Mouse (Mus musculus) G1E-ER4 (cell line): ENCODE data around the gene Olfr1437. TPM values are rescaled to one million over a fixed set of nuclear protein-coding genes. Genes with fewer than 3 reads are reported as not detected.
"Not testable (repeated sequence)": the region's sequence is repeated elsewhere in the genome, so short reads cannot be mapped to it uniquely, and the experiment has no call there.

Experiments used
- GATA1 ChIP-seq: IDR thresholded peaks from one replicate; pipeline ENCODE4 v1.8.0; 2012; ENCODE audit warnings: low read length, inconsistent platforms
- polyA plus RNA-seq: library from polyadenylated mRNA; stranded (reverse); fragments of >175 nt; gene quantifications from 2 replicates; pipeline ENCODE4 v1.2.3, GENCODE M21; 2012

Olfr1437 gene
- polyA plus RNA-seq: not detected in 2 replicates

DNA sequence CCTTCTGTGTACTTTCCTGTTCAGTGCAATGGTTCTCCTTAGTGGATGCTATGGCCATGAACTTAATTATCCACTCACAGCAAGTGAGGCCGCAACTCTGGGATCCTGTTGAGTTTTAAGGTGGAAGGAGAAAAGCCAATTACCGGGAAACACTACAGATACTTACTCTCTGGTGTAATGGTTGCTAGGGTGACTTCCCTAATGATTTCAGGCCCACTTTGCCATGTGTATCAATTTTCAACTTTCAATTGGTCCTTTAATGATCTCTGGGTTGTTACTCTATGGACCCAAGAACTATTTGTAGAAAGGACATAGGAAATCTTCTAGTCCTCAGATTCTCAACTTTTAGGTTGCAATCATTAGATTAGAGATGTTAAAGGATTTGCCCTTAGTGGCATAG lies at the start of gene Olfr1437:
Gene Olfr1437 (minus strand): TSS at position 101 of the 400 bp plus-strand sequence.
- no peak for TF ChIP-seq GATA1

DNA sequence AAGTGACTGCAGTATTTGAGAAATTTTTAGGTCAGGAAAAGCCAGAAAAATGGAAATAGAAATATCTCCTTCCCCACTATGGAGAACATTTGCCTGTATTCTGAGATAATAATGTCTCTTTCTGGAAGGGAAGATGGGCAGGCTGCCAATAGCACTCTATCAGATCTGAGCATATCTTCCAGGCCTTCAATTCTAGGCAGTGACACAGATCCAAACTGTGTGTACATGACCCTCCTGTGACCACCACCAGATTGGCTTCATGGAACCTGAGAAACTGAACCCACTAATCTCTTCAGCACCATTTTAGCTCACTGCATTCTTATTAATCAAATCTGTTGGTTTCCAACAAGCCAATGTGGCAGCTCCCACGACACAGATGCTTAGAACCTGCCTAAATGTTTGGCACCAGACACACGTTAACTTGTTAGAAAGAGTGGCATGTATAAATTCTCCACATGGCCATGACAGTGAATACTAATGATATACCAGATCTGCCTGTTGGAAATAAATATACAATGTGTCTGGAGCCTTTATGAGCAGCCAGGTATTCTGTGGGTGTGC lies 49.6 kb upstream of the Olfr1437 start:
- no peak for TF ChIP-seq GATA1

DNA sequence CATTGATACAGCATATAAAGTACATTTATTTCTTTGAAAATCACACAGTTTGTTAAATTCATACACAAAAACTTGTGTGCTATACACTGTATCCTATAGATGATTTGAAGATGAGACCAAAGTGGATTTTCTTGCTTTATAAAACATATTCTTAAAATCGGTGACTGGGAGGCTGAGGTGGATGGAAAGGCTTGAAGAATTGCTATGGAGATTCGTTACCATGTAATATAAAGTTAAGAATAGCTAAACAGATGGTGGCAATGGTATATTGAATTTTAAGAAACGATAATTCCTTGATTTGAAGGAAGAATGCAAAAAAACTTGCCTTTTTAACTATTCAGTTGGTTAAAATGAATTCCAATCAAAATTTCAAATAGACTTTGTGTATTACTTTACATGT lies 48.1 kb upstream of the Olfr1437 start:
- no peak for TF ChIP-seq GATA1

DNA sequence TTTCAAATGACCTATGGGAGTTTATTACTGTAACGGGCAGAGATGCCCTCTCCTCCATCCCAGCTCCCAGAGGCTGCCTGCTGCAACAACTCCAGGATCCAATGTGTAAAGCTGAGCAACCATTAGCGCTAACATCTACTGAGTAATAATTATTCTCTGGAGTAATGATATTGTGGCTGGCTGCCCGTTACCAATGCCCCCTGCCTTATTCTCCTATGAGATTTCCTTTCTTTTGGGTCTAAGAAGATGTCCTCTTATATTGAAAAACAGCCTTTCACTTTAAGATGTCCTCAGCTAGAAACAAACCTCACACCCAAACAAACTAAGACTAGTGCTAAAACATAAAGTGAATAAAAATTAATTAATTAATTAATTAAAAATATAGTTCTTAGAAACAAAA lies 10.9 kb upstream of the Olfr1437 start, which contains the start of gene Olfr1438-ps1:
Gene Olfr1438-ps1 (minus strand): TSS at position 101 of the 400 bp plus-strand sequence.
- TF ChIP-seq GATA1: no peak

- TF ChIP-seq GATA1: not testable (repeated sequence)
These were observed 25.9 kb downstream of the Olfr1437 start, which contains the start of gene Olfr1436 for GRCm38 (mm10) chr19:12299030-12299429. Gene Olfr1436, minus strand, starts transcription at chr19:12299130.

DNA sequence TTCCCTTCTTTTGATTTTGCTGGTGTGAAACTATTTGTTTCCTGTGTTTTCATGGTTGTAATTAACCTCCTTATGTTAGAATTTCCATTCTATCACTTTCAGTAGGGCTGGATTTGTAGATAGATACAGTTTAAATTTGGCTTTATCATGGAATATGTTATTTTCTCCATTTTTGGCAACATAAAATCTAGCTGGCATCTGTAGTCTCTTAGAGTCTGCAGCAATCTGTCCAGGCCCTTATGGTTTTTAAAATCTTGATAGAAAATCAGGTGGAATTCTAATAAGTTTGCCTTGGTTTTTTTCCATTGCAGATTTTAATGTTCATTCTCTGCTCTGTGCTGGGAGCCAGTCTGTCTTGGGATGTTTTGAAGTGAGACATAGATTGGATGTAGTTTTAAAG lies 31.9 kb downstream of the Olfr1437 start:
- TF ChIP-seq GATA1: no peak

- TF ChIP-seq GATA1: no peak
These were observed 45.3 kb downstream of the Olfr1437 start, which contains the start of gene Olfr1434 for GRCm38 (mm10) chr19:12279554-12279953. Gene Olfr1434, plus strand, starts transcription at chr19:12279854.

Other genes with a start within 250 kb of the Olfr1437 start
- gene Olfr1425, start 247.4 kb downstream of the Olfr1437 start, polyA plus RNA-seq: not detected in 2 replicates
- not detected in 2 replicates for gene Olfr1426, start 233.1 kb downstream of the Olfr1437 start, polyA plus RNA-seq
- gene Olfr1427, start 221.8 kb downstream of the Olfr1437 start, polyA plus RNA-seq: not detected in 2 replicates
- gene Olfr1428, start 209.2 kb downstream of the Olfr1437 start, polyA plus RNA-seq: not detected in 2 replicates
- not detected in 2 replicates for gene Olfr76, start 201.9 kb downstream of the Olfr1437 start, polyA plus RNA-seq
- not detected in 2 replicates for gene Olfr1555-ps1, start 155.0 kb downstream of the Olfr1437 start, polyA plus RNA-seq
- gene Olfr1431, start 124.5 kb downstream of the Olfr1437 start, polyA plus RNA-seq: not detected in 2 replicates
- gene Olfr1432, start 92.5 kb downstream of the Olfr1437 start, polyA plus RNA-seq: not detected in 2 replicates
- not detected in 2 replicates for gene Olfr262, start 83.4 kb downstream of the Olfr1437 start, polyA plus RNA-seq
- gene Olfr235, start 64.1 kb downstream of the Olfr1437 start, polyA plus RNA-seq: not detected in 2 replicates
- not detected in 2 replicates for gene Olfr1434, start 45.2 kb downstream of the Olfr1437 start, polyA plus RNA-seq
- not detected in 2 replicates for gene Olfr1436, start 26.0 kb downstream of the Olfr1437 start, polyA plus RNA-seq
- not detected in 2 replicates for gene Olfr1438-ps1, start 10.8 kb upstream of the Olfr1437 start, polyA plus RNA-seq
- gene Olfr1440, start 62.2 kb upstream of the Olfr1437 start, polyA plus RNA-seq: not detected in 2 replicates
- gene Olfr1441, start 92.3 kb upstream of the Olfr1437 start, polyA plus RNA-seq: not detected in 2 replicates
- gene Pfpl, start 102.8 kb upstream of the Olfr1437 start, polyA plus RNA-seq: not detected in 2 replicates
- not detected in 2 replicates for gene Mpeg1, start 135.7 kb upstream of the Olfr1437 start, polyA plus RNA-seq
- not detected in 2 replicates for gene Dtx4, start 176.4 kb upstream of the Olfr1437 start, polyA plus RNA-seq
- gene Fam111a, start 220.6 kb upstream of the Olfr1437 start, polyA plus RNA-seq: not detected in 2 replicates